Mouse (Mus musculus) kidney, postnatal 0 days (tissue): ENCODE data around the gene Rpl21. TPM values are rescaled to one million over a fixed set of nuclear protein-coding genes. Genes with fewer than 3 reads are reported as not detected.

Source experiments
- ATAC-seq: fragments of 200-750 bp; cut with Nextera tagmentation; replicated peaks from 2 replicates; pipeline ENCODE4 v1.8.0; 2017; ENCODE audit warnings: low read depth, moderate number of reproducible peaks, moderate TSS enrichment, moderate library complexity; ENCODE audit not compliant: low FRiP score
- DNase-seq: peaks from one replicate; pipeline ENCODE4 v3.0.0-alpha.2; 2016; ENCODE audit warnings: low spot score
- H3K27ac ChIP-seq: fragments of 300-500 bp; sonication (generic); 2 replicates; pipeline ENCODE4 v1.5.1; 2014; ENCODE audit warnings: mild to moderate bottlenecking
- H3K27me3 ChIP-seq: fragments of 300-500 bp; sonication (generic); 2 replicates; pipeline ENCODE4 v1.6.1; 2014; ENCODE audit warnings: low read length, mixed read lengths; ENCODE audit not compliant: insufficient read depth
- H3K36me3 ChIP-seq: fragments of 300-500 bp; sonication (generic); 2 replicates; pipeline ENCODE4 v1.6.1; 2014; ENCODE audit warnings: low read length, mixed read lengths; ENCODE audit not compliant: insufficient read depth
- H3K4me1 ChIP-seq: fragments of 300-500 bp; sonication (generic); replicated peaks from 2 replicates; pipeline ENCODE4 v1.6.1; 2014; ENCODE audit warnings: antibody characterized with exemption, low read length, mixed read lengths; ENCODE audit not compliant: insufficient read depth
- H3K4me2 ChIP-seq: fragments of 300-500 bp; sonication (generic); 2 replicates; pipeline ENCODE4 v1.6.1; 2014; ENCODE audit warnings: mild to moderate bottlenecking, low read length, moderate library complexity, mixed read lengths
- H3K4me3 ChIP-seq: fragments of 300-500 bp; sonication (generic); replicated peaks from 2 replicates; pipeline ENCODE4 v1.5.1; 2014; ENCODE audit warnings: low read depth, low read length
- H3K9ac ChIP-seq: fragments of 300-500 bp; sonication (generic); 2 replicates; pipeline ENCODE4 v1.6.1; 2014; ENCODE audit warnings: low read depth, low read length
- H3K9me3 ChIP-seq: fragments of 300-500 bp; sonication (generic); replicated peaks from 2 replicates; pipeline ENCODE4 v1.6.1; 2016; ENCODE audit warnings: low read length, inconsistent platforms, mixed read lengths
- CTCF ChIP-seq: IDR thresholded peaks from 2 replicates; pipeline ENCODE4 v1.5.1; 2016; ENCODE audit warnings: antibody characterized with exemption, low read depth, mild to moderate bottlenecking, moderate library complexity
- WGBS: fragments of 180-500 bp; shearing (Covaris S2); extraction: QIAGEN DNeasy Blood & Tissue Kit; methylation state at CpG from one replicate; pipeline ENCODE4 v1.1.7; 2014; 5-methylcytosine and 5-hydroxymethylcytosine counted together
- polyA plus RNA-seq: library from polyadenylated mRNA; unstranded; fragments of >200 nt; fragmentation: Nextera tagmentation; extraction: Ambion mirVana; gene quantifications from 2 replicates; pipeline ENCODE4 v1.2.1, GENCODE M21; 2015

The Rpl21 gene
- polyA plus RNA-seq, 1 experiment from 2014 or later, result 688 TPM

- Histone ChIP-seq H3K4me2 (no peak overlapping the region), H3K4me3 (no peak overlapping the region), H3K27me3 (no peaks in the 10 kb centered on the region), H3K36me3 (no peaks in the 10 kb centered on the region), H3K27ac (no peak overlapping the region), H3K9ac (no peak overlapping the region), H3K9me3 (no peaks in the 10 kb centered on the region), H3K4me1 (no peaks in the 10 kb centered on the region)
- 81% methylated on average over 15 of the region's 15 CpGs for WGBS
- ATAC-seq, result no peak
- TF ChIP-seq CTCF, result no peak
- DNase-seq, result no peak
Measured at GRCm38 (mm10) chr5:146883486-146884272, 51.0 kb downstream of the Rpl21 start.

Other genes starting within 250 kb of the Rpl21 start
- gene Gpr12, start 247.7 kb upstream of the Rpl21 start, polyA plus RNA-seq, result 0.61 and 0.68 TPM in 2 replicates
- 18.7 and 20.0 TPM in 2 replicates for gene Usp12, start 37.9 kb upstream of the Rpl21 start, polyA plus RNA-seq
- 112 and 115 TPM in 2 replicates for gene Rasl11a, start 12.2 kb downstream of the Rpl21 start, polyA plus RNA-seq
- gene Gtf3a, start 115.8 kb downstream of the Rpl21 start, polyA plus RNA-seq, result 112 TPM in 2 replicates
- gene Mtif3, start 130.9 kb downstream of the Rpl21 start, polyA plus RNA-seq, result 30.6 and 32.3 TPM in 2 replicates
- 11.8 and 12.4 TPM in 2 replicates for gene Lnx2, start 243.7 kb downstream of the Rpl21 start, polyA plus RNA-seq
- 161 TPM in 2 replicates for gene Polr1d, start 244.2 kb downstream of the Rpl21 start, polyA plus RNA-seq